Mouse (Mus musculus) lung, embryonic 16.5 days (tissue): Measurements from ENCODE around the gene Pdcd4. TPM values are rescaled to one million over a fixed set of nuclear protein-coding genes. Genes with fewer than 3 reads are reported as not detected.

ENCODE experiments used
- ATAC-seq: fragments of 200-750 bp; cut with Nextera tagmentation; 2 replicates; pipeline ENCODE4 v1.8.0; 2017; ENCODE audit warnings: low read depth, mild to moderate bottlenecking, moderate library complexity
- H3K27ac ChIP-seq: fragments of 300-500 bp; sonication (generic); 2 replicates; pipeline ENCODE4 v1.5.1; 2014; ENCODE audit warnings: mild to moderate bottlenecking, control low read depth, low read length
- H3K27me3 ChIP-seq: fragments of 300-500 bp; sonication (generic); 2 replicates; pipeline ENCODE4 v1.6.1; 2014; ENCODE audit warnings: low read depth, low read length, mixed read lengths; ENCODE audit not compliant: control insufficient read depth, insufficient read depth
- H3K36me3 ChIP-seq: fragments of 300-500 bp; sonication (generic); 2 replicates; pipeline ENCODE4 v1.6.1; 2014; ENCODE audit warnings: low read length; ENCODE audit not compliant: control insufficient read depth, insufficient read depth
- H3K4me1 ChIP-seq: fragments of 300-500 bp; sonication (generic); replicated peaks from 2 replicates; pipeline ENCODE4 v1.6.1; 2014; ENCODE audit warnings: low read length, mixed read lengths; ENCODE audit not compliant: control insufficient read depth, insufficient read depth
- H3K4me2 ChIP-seq: fragments of 300-500 bp; sonication (generic); 2 replicates; pipeline ENCODE4 v1.6.1; 2014; ENCODE audit warnings: low read depth, low read length, control low read depth
- H3K4me3 ChIP-seq: fragments of 300-500 bp; sonication (generic); 2 replicates; pipeline ENCODE4 v1.5.1; 2014; ENCODE audit warnings: mild to moderate bottlenecking, low read length, control low read depth
- H3K9ac ChIP-seq: fragments of 300-500 bp; sonication (generic); 2 replicates; pipeline ENCODE4 v1.6.1; 2014; ENCODE audit warnings: low read length, control low read depth
- H3K9me3 ChIP-seq: fragments of 300-500 bp; sonication (generic); 2 replicates; pipeline ENCODE4 v1.6.1; 2016; ENCODE audit warnings: low read length; ENCODE audit not compliant: control insufficient read depth
- whole genome bisulfite sequencing: fragments of 180-500 bp; shearing (Covaris S2); extraction: QIAGEN DNeasy Blood & Tissue Kit; methylation state at CpG from one replicate; pipeline ENCODE4 v1.1.7; 2014; 5-methylcytosine and 5-hydroxymethylcytosine counted together
- polyA plus RNA-seq: library from polyadenylated mRNA; unstranded; fragments of >200 nt; fragmentation: Nextera tagmentation; extraction: Ambion mirVana; gene quantifications from 2 replicates; pipeline ENCODE4 v1.2.1, GENCODE M21; 2015

Pdcd4 gene
- polyA plus RNA-seq, 1 experiment from 2014 or later, result 112 TPM

DNA sequence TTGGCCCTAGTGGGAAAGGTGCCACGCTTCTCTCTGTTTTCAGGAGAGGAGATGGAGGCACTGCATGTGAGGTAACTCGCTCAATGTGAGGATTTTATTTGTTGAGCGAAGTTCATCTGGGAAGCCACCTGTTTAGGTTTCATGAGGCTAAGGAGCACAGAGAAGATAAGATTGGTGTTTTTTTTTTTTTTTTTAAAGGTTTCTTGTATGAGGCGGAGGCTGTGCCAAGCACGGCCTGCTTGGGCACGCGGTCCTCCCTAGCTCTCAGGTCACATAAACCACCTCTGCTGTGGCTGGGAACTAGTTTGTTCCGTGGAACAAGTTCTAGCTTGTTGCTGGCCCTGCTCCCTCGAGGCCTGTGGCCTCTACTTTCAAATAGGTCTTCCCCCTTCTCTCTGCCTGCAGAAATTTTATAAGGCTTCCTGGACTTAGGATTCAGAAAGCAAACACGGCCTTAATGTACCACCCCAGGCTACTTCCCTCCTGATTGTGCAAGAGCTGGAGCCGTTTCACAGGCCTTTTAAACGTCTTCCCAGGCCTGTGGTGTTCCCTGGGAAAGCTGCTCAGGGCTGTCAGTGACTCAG, 2.6 kb downstream of the Pdcd4 start:
- H3K4me2 ChIP-seq, result no peak overlapping the region
- 65% methylated on average over 12 of the region's 12 CpGs for WGBS
- no peaks in the 10 kb centered on the region for H3K36me3 ChIP-seq
- no peaks in the 10 kb centered on the region for H3K9me3 ChIP-seq
- peak overlapping the region; percentile 76 for H3K27ac ChIP-seq
- H3K4me1 ChIP-seq, result peaks cover 36% of the 10 kb centered on the region
- no peak overlapping the region for H3K4me3 ChIP-seq
- ATAC-seq, result peak; percentile 32; the same call in 1 of the 2 replicates
- no peaks in the 10 kb centered on the region for H3K27me3 ChIP-seq
- H3K9ac ChIP-seq, result peak overlapping the region; percentile 27; the same call in 1 of the 2 replicates

- Histone ChIP-seq H3K27ac (no peak overlapping the region), H3K9me3 (no peaks in the 10 kb centered on the region), H3K36me3 (no peaks in the 10 kb centered on the region), H3K9ac (no peak overlapping the region), H3K4me3 (no peak overlapping the region), H3K4me1 (peaks cover 32% of the 10 kb centered on the region), H3K27me3 (no peaks in the 10 kb centered on the region), H3K4me2 (no peak overlapping the region)
- WGBS, result 74% methylated on average over 5 of the region's 5 CpGs
- ATAC-seq, result no peak
These were observed 6.0 kb downstream of the Pdcd4 start for GRCm38 (mm10) chr19:53898046-53898445.

DNA sequence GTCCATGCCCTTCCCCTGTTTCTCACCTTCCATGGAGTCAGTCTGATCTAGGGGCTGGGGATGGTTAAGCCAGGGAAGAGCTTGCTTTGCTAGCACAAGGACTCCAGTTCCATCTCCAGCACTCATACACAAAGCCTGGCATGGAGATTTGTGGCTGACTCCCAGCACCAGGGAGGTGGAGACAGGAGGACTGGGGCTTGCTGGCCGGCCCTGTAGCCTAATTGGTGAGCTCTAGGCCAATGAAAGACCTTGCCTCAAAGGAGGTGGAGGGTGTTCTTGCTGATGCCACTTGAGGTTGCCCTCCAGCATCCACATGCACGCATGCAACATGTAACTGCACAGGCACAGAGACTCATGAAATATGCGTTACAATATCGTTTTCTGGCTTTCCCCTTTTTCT, 6.5 kb downstream of the Pdcd4 start:
- Histone ChIP-seq H3K27ac (no peak overlapping the region), H3K4me1 (peaks cover 27% of the 10 kb centered on the region), H3K27me3 (no peaks in the 10 kb centered on the region), H3K4me2 (no peak overlapping the region), H3K9ac (no peak overlapping the region), H3K36me3 (no peaks in the 10 kb centered on the region), H3K9me3 (no peaks in the 10 kb centered on the region), H3K4me3 (no peak overlapping the region)
- 69% methylated on average over 4 of the region's 4 CpGs for WGBS
- ATAC-seq, result no peak

DNA sequence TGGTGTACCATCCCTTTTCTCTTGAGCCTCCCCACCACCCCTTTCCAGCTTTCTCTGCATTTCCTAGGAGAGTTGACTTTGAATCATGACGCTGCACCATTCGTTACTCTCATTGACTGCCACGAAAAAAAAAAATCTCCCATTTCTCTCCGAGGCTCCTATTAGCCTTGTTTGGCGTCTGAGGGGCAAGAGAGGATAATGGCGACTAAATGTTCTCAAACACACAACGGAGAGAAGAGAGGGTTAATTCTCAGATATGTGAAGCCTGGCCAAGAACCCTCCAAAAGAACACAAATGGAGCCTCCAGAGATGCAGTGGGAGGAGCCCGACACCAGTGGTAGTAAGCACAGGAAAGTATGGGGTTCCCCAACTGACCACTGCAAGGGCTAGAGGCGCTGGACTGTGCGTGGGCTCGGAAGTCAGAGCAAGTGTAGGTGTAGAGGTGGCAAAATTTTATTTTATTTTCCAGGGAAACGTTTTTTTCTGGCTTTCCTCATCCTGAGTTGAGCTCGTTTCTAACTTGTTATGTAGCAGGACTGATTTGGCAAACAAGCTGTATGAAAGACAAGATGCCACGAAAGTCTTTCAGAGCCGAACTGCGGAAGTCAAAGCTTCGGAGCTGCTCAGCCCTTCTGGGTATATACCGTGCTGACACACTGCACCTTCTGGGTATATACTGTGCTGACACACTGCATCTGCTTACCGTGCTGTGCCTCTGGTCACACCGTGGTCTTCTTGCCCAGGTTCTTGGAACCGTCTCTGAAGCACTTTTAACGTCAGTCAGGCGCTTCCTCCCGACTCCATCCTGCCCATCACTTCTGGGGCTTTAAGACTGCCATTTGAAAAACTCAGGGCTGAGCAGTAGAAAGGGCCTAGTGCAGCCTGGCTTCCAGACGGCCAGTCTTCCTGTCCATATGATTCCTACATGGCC, 7.2 kb downstream of the Pdcd4 start:
- H3K27ac ChIP-seq, result no peak overlapping the region
- no peak overlapping the region for H3K4me3 ChIP-seq
- H3K27me3 ChIP-seq, result no peaks in the 10 kb centered on the region
- H3K36me3 ChIP-seq, result no peaks in the 10 kb centered on the region
- H3K4me2 ChIP-seq, result no peak overlapping the region
- WGBS, result 75% methylated on average over 25 of the region's 25 CpGs
- no peak overlapping the region for H3K9ac ChIP-seq
- H3K9me3 ChIP-seq, result no peaks in the 10 kb centered on the region
- peaks cover 20% of the 10 kb centered on the region for H3K4me1 ChIP-seq
- ATAC-seq, result no peak

DNA sequence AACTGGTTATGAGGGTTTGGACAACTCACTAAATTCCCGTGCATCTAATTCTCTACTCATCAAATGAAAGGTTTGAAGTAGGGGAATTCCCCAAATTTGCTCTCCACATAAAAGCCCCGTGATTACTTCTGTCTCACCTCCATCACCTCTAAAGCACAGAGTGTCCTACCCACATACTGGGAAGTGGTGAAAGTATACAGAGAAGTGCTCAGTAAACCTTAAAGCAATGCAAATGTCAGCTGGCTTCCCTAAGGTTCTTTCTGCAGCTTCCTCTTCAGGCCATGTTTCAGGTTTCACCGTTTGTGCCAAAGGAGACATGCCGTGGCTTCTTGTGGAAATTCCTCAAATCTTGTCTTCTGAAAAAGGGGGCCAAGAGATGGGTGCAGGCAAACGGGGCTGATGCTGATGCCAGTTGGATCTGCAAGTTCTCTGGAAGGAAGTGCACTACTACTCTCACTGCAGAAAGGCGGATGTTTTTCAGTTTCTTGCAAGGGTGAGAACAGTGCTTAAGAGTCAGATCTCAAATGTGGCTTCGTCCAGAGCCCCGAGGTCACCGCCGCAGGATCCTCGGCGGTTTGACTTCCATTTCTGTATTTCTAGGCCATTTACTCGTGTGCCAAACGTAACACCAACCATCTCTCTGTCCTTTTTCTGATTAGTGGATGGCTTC, 8.0 kb downstream of the Pdcd4 start:
- WGBS, result 76% methylated on average over 14 of the region's 14 CpGs
- H3K4me1 ChIP-seq, result peaks cover 15% of the 10 kb centered on the region
- no peaks in the 10 kb centered on the region for H3K9me3 ChIP-seq
- no peak for ATAC-seq
- no peaks in the 10 kb centered on the region for H3K27me3 ChIP-seq
- no peak overlapping the region for H3K9ac ChIP-seq
- H3K27ac ChIP-seq, result no peak overlapping the region
- H3K4me3 ChIP-seq, result no peak overlapping the region
- H3K36me3 ChIP-seq, result no peaks in the 10 kb centered on the region
- H3K4me2 ChIP-seq, result no peak overlapping the region

DNA sequence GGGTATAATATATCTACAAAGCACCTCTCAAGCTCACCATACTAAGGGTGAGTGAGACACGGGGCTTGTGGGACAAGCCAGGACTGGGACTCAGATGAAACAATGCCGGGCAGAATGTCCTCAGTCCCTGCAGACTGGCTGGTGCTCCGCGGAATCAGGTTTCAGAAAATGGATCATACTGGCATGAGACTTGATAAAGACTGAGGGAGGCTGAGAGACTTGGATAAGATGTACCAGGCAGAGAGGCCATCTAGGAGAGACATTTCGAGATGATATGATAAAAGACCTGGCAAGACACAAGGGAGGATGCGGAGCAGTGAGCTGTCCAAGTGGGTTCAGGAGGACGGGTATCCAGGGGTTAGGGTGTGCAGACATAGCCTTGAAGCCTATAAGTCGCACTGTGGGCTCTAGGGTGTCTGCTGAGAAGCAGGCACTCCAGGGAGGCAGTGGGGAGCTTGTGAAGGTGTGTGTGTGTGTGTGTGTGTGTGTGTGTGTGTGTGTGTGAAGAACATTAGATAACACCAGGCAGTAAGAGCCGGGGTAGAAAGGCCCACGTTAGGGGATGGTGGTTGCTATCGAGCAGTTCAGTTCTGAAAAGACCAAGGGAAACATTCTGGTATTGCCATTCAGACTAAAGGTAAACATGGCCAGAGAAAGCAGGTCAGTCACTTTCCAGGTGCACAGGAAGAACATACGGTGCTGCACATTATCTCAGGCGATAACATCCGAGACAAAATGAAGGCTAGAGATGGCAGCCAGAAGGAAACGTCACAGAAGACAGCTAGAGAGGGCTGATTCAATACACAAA, 10.1 kb downstream of the Pdcd4 start:
- no peaks in the 10 kb centered on the region for H3K27me3 ChIP-seq
- peaks cover 19% of the 10 kb centered on the region for H3K4me1 ChIP-seq
- ATAC-seq, result no peak
- H3K9ac ChIP-seq, result peak overlapping the region; percentile 81
- H3K4me2 ChIP-seq, result peak overlapping the region; percentile 77
- no peaks in the 10 kb centered on the region for H3K9me3 ChIP-seq
- WGBS, result 25% methylated on average over 15 of the region's 15 CpGs
- H3K36me3 ChIP-seq, result no peaks in the 10 kb centered on the region
- peak overlapping the region; percentile 95 for H3K27ac ChIP-seq
- peak overlapping the region; percentile 98 for H3K4me3 ChIP-seq

GRCm38 (mm10) chr19:53902739-53903487, 10.9 kb downstream of the Pdcd4 start:
- WGBS, result under 1% methylated on average over 61 of the region's 61 CpGs
- ATAC-seq, result peak; percentile 98

DNA sequence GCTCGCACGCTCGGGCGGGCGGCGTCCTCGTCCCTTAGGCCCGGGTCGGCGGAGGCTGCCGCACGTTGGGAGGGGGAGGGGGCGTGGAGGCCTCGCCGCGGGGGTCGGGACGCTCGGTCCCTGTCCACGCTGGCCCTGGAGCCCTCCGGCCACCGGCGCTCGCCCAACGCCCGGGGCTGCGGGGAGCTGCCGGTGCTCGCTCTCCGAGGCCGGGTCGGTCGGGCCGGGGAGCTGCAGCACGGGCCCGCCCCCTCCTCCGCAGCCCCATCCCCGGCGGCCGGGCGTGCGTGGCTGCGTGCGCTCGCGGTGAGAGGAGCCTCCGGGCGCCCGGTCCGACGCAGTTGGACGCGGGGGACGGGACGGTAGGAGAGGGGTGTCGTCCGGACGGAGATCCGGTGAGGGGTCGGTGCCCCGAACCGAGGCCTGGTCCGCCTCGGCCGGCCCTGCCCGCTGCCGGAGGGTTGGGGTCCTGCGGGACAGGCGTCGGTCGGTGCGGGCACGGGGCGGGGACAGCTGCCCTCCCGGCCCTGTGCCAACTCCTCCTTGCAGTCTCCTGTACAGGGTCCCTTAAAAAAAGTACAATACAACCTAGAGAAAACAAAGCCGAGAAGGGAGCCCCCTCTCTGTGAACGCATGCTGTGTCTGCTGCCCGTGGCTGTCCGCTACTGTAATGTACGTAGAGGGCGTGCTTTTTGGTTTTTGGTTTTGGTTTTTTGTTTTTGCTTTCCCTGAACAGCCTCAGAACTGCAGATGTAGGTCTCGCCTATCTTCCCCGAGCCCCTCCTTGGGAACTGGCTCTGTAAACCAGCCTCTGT, 11.7 kb downstream of the Pdcd4 start:
- Histone ChIP-seq H3K36me3 (no peaks in the 10 kb centered on the region; the same call in 1 of the 2 replicates), H3K9ac (peak overlapping the region; percentile 95), H3K4me2 (peak overlapping the region; percentile 76), H3K27me3 (no peaks in the 10 kb centered on the region), H3K4me1 (peaks cover 21% of the 10 kb centered on the region), H3K27ac (peak overlapping the region; percentile 88), H3K9me3 (no peaks in the 10 kb centered on the region), H3K4me3 (peak overlapping the region; percentile 98)
- peak; percentile 64 for ATAC-seq
- WGBS, result under 1% methylated on average over 54 of the region's 83 CpGs

More at GRCm38 (mm10) chr19:53902739-53903487, 10.9 kb downstream of the Pdcd4 start:
- H3K36me3 ChIP-seq, result no peaks in the 10 kb centered on the region
- no peaks in the 10 kb centered on the region for H3K9me3 ChIP-seq
- no peaks in the 10 kb centered on the region for H3K27me3 ChIP-seq
- H3K9ac ChIP-seq, result peak overlapping the region; percentile 95
- peak overlapping the region; percentile 95 for H3K27ac ChIP-seq
- peak overlapping the region; percentile 98 for H3K4me3 ChIP-seq
- H3K4me2 ChIP-seq, result peak overlapping the region; percentile 77
- peaks cover 19% of the 10 kb centered on the region for H3K4me1 ChIP-seq
